Mouse (Mus musculus) urinary bladder, postnatal 4 days (tissue): ENCODE results near the gene Ehhadh.
"Not testable (repeated sequence)": the region's sequence is repeated elsewhere in the genome, so short reads cannot be mapped to it uniquely, and the experiment has no call there.

Experiments
- DNase-seq, 2 experiments: peaks; one replicate each; pipeline ENCODE4 v3.0.0; 2021 to 2022; ENCODE audit warnings: low spot score in 2 of 2

The Ehhadh gene

DNA sequence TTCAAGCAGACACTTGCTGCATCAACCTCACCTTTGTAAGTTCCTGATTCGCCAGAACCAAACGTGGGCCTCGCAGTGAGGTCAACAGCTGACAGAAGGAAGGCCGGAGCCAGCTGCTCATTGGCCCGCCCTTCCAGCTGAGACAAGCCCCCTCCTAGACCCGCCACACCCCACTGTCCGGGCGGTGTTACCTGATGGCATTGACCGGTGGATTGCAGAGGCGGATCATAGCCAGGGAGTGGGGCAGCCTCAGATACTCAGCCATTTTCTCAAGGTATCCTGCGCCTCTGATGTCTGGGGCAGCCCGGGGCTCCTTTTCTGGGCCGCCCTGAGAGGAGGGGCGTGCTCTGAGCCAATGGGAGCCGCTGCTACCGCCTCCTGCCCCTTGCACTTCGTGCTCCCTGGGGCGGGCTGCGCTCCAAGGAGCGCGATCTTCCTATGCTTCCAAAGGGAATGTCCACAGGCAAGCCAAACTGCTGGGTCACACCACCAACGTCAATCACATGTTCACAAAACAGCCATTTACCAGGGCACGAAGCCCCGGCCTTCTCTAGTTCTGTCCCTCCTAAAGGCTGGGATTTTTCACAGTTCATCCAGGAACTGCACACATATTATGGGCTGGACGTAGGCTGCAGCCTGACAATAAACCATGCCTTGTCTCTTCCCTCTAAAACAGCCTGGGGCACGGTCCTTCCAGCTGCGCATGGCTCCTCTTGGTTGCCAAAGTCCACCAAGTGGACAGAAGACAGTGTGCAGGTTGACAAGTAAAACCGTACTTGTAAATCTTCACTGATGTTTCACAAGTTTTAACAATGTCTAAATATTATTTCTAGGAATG is at the start of gene Ehhadh:
Ehhadh (minus strand) TSS at position 292 of the 838 bp plus-strand sequence.
- peak; percentile 58 to 68 for DNase-seq

DNA sequence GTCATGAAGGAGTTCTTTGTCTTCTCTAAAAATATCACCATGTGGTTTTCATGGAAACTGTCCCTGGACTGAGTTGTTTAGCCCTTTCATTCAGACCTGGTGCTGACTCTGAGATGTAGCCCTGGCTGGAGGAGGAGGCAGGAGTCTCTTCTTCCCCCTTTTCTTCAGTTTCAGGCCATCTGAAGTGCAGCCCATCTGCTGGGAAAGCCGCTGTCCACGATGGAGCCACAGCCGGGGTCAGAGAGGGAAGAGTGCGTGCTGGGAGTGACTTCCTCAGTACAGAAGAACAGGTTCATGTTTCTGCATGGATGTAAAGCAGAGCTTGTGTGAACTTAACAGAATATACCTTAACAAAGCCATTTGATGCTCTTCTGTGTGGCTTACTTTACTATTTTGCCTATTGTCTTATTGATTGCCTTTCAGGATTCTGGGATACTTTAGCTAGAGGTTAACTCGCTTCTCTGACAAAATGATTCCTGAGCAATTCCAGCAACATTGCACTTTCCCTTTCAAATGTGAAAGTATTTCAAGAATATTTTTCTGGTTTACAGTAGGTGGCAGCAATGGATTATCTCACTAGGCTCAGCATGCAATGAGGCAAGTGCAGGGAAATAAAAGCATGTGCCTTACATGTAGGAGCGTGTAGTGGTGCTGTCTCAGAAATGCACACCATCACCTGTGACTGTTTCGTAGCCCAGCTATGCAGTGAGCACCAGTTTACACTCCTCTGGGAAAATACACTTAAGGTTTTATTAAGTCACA is 48.9 kb upstream of the Ehhadh start:
- DNase-seq: no peak

DNA sequence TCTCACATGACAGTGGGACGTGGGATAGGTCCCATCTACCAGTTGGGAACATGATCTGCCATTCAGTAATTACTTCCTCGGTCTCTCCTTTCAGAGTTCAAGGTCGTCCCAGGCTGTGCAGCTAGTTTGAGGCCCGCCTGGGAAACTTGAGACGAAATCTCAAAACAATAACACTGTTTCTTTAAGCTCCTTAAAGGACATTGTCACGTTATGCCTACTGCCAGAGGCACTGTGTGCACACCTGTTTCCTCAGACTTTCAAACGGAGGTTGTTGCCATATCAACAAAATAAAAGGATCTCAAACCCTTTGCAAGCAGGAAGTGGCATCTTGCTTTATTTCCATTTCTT is 48.0 kb upstream of the Ehhadh start:
- DNase-seq: no peak

DNA sequence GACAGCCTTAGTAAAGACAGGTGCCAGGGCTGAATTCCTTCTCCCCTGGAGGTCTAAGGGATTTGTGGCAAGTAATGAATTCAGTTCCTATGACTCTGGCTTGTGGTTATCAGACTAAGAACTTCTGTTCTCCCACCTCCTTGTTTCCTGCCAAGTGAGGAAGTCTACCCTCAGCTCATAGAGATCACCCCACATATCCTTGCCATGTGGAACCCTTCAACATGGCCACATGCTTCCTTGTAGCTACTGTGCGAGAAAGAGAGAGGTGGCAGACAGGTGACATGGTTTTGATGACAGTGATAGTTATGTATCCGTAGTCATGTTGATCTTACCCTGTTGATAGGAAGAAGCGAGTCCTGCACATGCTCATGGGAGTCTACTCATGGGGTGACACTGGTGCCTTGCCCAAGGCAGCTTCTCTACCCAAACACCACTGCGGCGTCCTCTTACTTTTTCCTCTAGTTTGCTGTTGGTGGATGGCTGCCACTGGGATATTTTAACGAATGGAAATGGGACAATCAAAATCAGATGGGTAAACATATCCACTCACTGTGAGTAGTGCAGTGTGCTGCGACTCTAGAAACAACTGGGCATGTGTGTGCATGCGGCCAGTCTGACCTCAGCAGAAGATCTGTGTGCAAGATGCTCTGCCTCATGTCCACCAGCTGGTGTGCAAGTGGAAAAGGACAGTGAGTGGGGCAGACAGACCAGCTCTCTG is 47.4 kb upstream of the Ehhadh start:
- DNase-seq: no peak

DNA sequence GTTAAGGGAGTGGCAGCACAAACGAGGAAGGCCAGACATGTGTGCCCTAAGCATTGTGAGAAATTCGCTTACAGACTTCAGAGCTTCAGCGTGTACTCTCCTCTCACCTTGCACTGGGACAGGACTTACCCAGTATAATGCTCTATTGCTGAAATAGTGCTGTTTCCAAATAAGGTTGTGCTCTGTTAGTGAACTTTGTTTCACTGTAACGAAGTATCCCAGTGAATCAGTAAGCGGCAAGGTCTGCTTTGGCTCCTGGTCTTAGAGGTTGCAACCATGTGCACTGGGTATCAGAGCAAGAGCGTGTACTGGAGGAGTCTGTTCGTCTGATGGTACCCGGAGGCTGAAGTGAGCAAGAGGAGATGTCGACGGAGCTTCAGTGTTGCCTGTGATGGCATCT is 46.4 kb upstream of the Ehhadh start:
- DNase-seq: no peak

DNA sequence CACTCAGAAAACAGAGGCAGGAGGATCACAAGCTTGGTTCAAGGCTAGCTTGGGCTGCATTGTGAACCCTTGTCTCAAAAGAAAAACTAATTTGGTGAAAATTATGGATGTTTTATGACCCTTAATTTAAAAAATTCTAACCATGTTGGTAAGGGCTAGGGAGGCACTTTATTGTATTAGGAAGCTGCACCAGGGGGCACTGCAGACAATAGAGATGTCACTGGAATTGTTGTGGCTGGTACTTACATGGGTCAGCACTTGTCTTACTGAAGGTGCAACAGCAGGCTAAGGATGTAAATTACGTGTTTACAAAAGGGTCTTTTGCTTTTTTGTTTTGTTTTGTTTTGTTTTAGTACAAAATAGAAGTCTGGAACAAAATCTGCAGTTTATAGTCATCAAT is 45.9 kb upstream of the Ehhadh start:
- no peak for DNase-seq

DNA sequence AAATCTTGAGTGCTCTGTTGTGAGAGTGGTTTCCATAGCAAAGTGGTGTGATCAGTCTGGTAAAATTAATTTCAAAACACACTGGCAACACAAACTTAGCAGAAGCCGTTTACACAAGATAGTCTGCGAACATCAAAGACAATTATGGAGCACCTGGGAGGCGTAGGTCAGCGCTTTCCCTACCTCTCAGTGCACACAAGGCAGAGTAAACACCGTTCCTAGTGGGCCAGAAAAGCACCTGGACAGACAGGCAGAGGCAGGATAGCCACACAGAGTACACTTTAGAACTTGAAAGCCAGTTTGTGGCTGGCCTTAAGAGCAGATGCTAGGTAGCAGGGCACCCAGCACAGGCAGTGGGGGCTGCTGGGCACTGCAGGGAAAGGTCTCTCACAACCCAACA is 44.2 kb upstream of the Ehhadh start:
- DNase-seq: no peak

DNA sequence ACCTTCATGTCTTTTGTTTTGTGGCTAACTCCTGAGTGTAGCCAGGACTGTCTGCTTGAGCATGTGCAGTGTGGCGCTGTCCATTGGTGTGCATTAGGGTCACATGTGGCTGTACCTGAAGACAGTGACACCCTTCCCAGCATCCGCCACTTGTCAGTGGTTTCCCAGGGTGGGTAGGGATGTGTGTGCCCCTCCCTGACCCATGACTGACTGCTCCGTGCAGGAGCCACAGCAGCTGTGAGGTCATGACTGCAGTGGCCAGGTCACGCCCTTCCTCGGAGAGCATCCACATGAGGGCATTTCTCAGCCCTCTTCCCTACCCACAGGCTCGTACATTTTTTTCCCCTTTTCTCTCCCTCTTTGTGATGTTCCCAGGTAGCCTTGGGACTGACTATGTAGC is 43.2 kb upstream of the Ehhadh start:
- no peak for DNase-seq

DNA sequence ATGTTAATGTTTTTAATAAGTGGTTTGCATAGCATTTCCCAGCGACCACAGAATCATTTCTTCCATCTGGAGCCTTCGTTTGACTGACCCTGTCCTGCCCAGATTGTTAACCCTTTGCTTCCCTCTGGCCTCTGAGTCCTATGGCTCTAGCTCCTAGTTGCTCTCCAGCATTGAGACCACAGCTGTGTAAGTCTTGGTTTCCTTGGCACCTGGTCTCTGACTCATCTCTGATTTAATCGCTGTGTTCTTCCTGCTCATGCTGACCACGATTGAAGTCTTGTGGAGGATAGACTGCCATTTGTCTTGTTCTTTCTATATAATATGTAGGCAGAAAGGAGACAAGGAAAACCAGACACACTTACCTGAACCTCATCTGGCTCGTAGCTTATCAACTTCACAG is 42.1 kb upstream of the Ehhadh start:
- no peak for DNase-seq

DNA sequence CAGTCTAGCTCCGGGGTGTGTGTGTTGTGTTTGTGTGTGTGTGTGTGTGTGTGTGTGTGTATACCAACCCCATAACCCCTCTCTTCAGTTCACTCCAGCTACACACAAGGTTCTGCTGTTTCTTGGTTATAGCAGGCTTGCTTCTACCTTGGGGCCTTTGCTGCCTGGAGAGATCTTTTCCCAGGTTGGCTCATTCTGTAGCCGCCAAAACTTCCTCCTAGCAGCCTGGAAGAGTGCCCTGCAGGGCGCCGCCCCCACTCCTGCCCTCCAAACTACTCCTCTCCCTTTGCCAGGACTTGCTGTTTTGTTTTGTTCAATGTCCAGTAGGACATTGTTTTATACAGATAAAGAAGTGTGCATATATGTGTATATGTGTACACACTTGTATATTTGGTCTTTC is 40.0 kb upstream of the Ehhadh start:
- DNase-seq: no peak

DNA sequence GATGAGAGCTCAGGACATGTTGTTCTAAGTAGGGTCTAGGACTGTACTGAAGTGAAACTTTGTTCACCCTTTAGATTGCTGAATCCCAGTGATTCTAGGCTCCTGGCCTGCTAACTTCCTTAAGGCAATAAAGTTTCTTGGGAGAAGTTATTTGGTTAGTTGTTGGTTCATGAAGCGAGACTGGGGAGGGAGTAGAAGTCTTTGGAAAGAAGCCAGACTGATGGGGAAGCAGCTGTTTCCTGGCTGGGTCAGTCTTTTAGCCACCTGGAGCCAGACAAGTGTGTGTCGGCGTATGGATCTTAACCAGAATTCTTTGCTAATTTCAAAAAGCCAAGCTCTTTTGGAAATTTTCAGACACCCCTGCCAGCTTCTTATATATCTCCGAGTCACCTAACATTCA is 39.5 kb upstream of the Ehhadh start:
- no peak for DNase-seq

DNA sequence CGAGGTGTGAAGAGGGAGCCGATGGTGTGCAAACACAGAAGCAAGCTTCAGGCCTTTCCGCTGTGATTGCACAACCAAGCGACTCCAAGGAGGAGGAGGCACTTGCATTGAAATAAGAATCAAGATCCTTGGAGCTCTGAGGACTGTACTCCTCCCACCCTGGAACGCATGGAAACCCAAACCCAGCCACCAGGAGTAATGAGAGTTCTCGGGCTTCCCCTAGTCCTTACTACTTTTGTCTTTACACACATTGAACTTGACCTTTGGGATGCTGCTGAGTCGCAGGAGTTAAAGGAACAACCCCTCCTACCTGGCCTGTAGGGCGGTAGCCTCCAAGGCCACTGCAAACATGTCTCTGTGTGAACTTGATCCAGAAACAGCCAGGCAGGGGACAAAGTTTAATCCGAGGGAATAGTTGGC is 38.0 kb upstream of the Ehhadh start:
- no peak for DNase-seq

DNA sequence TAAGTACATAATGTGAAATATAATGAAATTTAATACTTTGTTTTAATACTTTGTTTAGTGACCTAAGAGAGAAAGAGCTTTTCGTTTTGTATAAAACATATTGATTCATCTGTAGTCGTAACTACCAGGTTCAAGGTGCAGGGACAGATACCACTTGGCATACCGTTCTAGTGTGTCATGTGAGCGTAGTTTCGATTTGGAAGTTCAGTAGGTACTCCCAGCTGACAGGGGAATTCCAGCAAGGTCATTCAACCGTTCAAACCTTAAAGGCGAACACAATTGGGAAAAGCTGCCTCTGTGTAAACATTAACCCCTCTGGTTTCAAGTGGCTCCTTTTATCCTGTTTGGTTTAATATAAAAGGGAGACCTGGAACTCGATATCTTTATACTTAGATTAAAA is 31.0 kb upstream of the Ehhadh start:
- DNase-seq: no peak

DNA sequence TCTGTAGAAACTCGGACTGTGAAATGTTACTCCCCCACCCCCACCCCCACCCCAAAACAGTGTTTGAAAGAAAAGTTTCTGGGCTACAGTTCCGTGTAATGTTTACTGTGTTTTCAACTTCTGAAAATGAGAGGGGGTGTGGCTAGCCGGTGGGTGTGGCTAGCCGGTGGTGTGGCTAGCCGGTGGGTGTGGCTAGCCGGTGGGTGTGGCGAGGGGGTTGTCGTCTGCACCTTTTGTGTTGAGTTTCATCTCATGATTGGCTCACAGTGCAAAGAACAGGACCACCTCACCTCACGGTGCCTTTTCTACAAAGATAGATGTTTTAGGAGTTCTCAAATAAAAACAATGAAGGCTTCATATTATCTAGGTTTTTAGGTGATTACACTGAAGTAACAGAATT is 30.5 kb upstream of the Ehhadh start:
- no peak for DNase-seq

DNA sequence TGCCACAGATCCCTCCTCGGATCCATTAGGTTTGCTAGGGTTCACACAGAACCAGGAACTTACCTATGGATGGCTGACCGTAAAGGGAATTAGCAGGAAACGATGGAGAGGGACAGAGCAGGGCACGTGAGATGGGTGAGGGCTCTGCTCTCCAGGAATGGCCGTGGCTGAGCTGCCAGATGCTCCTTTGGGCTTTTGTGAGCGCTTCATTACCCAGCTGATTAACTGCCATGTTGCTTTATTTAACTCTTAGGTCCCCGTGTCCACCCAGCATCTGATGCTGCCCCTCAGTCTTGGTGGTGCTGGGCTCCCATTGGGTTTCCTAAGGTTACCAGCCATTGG is 28.0 kb upstream of the Ehhadh start:
- DNase-seq: no peak

DNA sequence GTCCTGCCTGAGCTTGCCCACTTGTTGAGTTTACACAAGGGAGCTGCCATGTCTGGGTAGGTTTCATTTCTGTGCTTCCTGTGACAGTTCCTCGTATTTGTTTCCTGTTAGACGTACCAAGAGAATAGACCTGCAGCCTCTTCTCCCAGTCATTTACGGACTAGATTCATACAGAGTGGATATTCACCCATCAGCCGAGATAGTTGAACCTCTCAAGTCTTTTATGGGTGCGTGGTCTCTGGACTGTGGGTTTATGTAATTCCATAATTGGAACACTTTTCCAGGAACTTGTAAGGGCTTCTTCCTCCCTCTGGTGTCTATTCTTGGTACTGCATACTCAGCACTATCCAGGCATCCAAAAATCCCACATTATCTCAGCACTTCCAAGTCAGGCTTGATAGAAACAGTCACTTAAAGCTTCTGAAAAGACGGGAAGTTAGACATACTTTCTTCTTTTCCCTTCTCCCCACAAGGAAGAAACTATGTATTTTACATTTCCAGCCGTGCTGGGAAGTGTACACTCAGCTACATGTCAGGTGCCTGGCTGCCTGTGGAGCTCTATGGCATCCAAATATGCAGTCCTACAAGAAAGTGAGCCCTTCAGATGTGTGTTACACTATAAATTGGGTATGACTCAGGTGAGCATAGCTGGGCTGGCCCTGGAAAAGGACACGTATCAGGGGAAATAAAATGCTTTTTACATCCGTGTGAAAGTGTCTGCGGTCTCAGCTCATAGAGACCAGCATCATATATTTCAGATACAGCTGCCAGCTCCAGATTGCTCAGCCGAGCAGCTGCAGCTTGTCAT is 27.5 kb upstream of the Ehhadh start:
- DNase-seq: no peak

DNA sequence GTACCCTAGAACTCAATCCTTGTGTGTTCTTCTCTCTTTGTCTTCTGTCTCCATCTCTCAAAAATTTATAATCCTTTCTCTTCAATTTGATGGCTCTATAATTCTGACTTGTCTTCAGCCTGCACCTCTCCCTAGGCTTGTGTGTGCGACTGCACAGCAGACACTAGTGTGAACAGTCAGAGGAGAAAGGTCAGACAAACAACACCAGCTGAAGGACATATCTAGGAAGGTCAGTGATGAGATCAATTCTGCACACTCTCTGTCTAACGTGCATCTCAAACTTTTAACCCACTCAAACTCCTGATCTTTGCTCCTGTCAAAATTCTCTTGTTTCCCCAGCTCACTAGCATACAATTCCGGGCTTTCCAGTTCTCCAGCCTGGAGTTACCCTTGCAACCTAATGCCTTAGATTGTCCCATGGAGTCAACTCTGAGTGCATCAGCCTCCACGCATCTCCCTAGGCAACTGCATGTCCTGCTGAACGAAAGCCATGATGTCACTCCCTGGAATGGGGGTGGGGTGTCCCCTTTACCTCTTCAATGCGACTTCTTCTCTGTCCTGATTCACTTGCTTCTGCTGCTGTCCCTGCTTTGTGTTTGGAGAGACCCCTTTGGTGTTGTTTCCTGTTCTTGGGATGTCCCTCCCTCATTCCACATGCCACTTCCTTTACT is 25.7 kb upstream of the Ehhadh start:
- DNase-seq: no peak

DNA sequence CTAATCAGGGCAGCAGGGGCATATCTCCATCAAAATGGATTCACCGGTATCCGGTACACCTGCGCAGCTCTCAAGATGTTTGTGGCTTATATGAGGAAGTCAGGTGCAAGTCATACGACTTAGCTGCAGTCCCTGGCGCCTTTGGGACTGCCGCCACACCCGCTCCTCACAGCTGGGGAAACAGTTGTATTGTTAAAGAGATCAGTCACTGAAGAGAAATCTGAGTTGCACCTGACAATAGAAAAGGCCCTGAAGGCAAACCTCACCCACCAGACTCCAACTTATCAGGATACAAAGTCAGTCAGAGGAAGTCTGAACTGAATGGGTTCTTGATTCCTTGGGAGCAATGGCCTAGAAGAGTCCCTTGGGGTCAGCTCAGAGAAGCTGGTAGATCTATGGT is 20.2 kb upstream of the Ehhadh start:
- not testable (repeated sequence) for DNase-seq

DNA sequence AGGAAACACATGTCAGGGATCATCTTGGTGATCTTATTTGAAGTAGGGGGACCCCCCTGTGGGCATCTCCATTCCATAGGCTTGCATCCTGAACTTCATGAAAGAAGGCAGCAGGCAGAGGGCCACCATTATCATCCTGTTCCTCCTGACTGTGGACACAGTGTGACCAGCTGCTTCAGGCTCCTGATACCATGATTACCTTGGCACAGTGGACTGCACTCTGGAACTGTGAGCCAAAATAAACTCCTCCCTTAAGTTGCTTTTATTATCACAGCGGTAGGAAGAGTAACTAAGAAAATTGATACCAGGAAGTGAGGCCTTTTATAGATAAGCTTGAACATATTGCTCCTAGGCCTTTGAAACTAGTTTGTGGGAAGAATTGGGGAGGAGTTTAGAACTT is 19.3 kb upstream of the Ehhadh start:
- no peak for DNase-seq

DNA sequence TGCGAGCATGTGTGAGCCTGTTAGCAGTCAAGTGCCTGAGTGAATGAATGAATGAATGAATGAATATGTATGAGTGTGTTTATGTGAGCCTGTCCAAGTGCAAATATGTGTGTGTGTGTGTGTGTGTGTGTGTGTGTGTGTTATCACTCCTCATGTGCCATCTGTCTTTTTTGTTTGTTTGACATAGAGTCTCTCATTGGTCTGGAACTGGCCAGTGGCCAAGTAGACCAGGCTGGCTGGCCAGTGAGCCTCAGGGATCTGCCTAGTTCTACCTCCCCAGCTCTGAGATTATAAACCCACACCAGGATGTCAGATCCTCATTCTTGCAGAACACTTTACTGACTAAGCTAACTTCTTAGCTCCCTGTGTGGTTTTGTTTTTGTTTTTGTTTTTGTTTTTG is 16.7 kb upstream of the Ehhadh start:
- DNase-seq: no peak

DNA sequence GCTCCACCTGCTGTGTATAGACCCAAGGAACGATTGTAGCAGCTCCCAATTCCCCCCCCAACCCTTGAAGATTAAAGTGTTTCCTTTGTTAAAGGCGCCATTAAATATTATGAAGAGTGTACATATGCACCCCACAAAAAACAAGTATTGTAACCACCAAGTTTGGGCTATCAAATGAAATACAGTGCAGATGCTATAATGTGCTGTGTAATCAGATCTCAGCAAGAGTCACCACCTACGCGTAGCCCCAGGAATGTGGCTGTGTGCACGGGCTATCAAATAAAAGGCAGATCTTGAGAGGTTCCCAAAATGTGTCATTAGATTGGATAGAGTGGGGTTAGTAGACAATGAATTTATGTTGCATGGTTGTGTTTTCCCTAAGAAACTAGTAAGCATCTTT is 7.5 kb upstream of the Ehhadh start:
- no peak for DNase-seq

DNA sequence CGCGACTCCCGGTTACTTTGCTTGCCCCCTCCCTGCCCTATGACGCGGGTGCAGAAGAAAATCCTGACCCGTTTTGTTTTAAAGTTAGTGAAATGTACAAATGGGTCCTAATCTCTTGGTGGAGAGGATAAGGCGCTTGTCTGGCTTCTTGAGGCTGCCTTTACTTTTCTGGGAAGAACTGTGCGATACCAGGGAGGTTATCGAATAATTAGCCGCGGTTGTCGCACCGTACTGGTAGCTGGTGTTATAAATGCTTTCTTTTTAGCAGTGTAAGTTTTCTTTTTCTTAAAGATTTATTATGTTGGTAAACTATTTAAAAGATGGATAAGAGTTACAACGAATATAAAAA is 7.1 kb upstream of the Ehhadh start:
- no peak for DNase-seq
